Mouse (Mus musculus): Measurements from ENCODE around the gene Nhej1. TPM values are rescaled to one million over a fixed set of nuclear protein-coding genes. Genes with fewer than 3 reads are reported as not detected.

Gene Nhej1
- polyA plus RNA-seq, 1 experiment from 2014 or later: 12.7 TPM

DNA sequence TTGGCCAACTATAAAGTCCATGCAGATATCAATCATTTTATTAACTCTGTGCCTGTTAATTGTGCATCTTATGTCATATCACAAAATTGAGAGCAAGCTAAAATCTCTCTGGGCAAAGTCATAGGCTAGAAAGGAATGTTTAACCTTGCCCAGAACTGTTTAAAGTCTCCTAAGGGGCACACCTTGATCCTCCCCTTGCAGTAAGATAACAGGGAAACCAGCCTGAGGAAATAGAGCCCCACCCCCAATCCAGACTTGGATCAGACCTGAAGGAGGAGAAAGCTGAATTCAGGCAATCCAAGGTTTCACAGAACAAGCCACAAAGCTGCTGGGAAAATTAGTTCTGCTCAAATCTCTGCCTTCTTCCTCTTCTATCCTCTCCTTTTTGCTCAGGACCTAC, 114.2 kb downstream of the Nhej1 start:
- H3K4me3 ChIP-seq: no peak overlapping the region
- no peak overlapping the region for H3K4me2 ChIP-seq (replicated peaks)
- no peak for ATAC-seq (ENCODE audit: low FRiP score, low read depth)
- H3K36me3 ChIP-seq: no peaks in the 10 kb centered on the region
- H3K9ac ChIP-seq: no peak overlapping the region
- H3K4me1 ChIP-seq: peaks cover 24% of the 10 kb centered on the region
- H3K27me3 ChIP-seq: 0 out of 2 replicates have a peak, but pooled peaks cover 4% of the 10 kb centered on the region
- no peak overlapping the region for H3K27ac ChIP-seq
- H3K9me3 ChIP-seq: no peaks in the 10 kb centered on the region

DNA sequence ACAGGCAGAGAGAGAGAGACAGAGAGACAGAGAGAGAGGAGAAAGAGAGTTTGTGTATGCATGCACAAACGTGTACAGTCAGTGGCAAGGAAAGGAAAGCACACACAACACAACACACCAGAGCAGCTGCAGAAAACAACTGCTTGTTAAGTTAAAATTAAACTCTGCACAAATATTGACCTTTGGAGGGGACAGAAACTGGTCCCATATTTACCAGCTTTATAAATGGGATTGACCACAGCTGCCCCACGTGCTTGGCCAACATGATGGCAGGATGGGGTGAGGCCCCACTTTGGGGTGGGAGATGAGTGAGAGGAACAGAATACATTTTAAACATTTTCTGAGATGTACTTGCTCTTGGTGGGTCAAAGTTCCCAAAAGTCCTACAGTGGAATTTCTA, 114.8 kb downstream of the Nhej1 start:
- Histone ChIP-seq H3K27ac (no peak overlapping the region), H3K4me3 (no peak overlapping the region), H3K36me3 (no peaks in the 10 kb centered on the region), H3K9me3 (no peaks in the 10 kb centered on the region), H3K4me1 (peaks cover 17% of the 10 kb centered on the region), H3K9ac (no peak overlapping the region), H3K27me3 (0 out of 2 replicates have a peak, but pooled peaks cover 4% of the 10 kb centered on the region), H3K4me2 (replicated peaks) (no peak overlapping the region)
- no peak for ATAC-seq (ENCODE audit: low FRiP score, low read depth)
- WGBS: 64% methylated on average over 2 of the region's 2 CpGs

DNA sequence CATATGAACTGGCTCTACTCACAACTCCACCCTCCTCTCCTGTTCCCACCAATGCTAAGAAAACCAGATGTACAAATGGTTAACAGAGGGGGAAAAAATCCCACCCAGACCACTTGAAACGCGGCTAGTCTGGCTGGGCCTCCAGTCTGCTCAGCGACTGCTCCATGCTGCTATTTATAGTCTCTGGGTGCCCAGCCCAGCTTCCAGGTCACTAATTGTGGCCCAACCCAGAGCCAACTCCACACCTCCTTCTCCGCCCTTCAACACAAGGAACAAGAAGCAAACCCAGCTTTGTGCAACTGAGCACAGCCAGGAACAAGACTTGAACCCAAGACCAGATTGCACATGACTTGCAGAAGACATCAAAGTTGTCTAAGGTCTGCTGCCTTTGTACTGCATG, 119.0 kb downstream of the Nhej1 start:
- no peak for ATAC-seq (ENCODE audit: low FRiP score, low read depth)
- WGBS: 23% methylated on average over 4 of the region's 4 CpGs
- Histone ChIP-seq H3K27me3 (no peaks in the 10 kb centered on the region), H3K9ac (no peak overlapping the region), H3K4me2 (replicated peaks) (no peak overlapping the region), H3K9me3 (no peaks in the 10 kb centered on the region), H3K4me3 (no peak overlapping the region), H3K36me3 (no peaks in the 10 kb centered on the region), H3K27ac (no peak overlapping the region), H3K4me1 (no peaks in the 10 kb centered on the region)

- ATAC-seq (ENCODE audit: low FRiP score, low read depth): no peak
- no peaks in the 10 kb centered on the region for H3K4me1 ChIP-seq
- no peak overlapping the region for H3K4me3 ChIP-seq
- H3K9me3 ChIP-seq: no peaks in the 10 kb centered on the region
- 69% methylated on average over 6 of the region's 6 CpGs for WGBS
- no peaks in the 10 kb centered on the region for H3K27me3 ChIP-seq
- no peak overlapping the region for H3K9ac ChIP-seq
- H3K27ac ChIP-seq: no peak overlapping the region
- no peaks in the 10 kb centered on the region for H3K36me3 ChIP-seq
- no peak overlapping the region for H3K4me2 ChIP-seq (replicated peaks)
Observed at GRCm38 (mm10) chr1:75001183-75001582, 123.8 kb downstream of the Nhej1 start.

DNA sequence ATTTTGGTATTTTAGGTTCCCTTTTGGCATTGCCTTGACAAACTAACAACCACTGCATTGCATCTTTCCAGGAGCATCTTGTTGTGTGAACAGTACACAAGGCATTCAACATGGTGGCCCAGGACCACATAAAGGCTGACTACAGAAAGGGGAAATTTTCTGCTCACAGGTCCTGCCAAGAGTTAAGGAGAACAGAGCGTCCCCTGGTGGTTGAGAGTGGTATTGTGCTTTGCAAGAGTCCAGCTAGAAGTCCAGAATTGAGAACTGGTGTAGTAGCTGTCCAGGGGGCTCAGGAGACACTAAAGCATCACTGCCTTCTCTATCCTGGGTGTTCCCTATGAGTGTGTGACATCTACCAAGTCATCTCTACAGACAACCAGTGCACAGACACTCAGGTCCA, 124.5 kb downstream of the Nhej1 start:
- 0% methylated on average over 1 of the region's 1 CpGs for WGBS
- H3K4me3 ChIP-seq: no peak overlapping the region
- no peaks in the 10 kb centered on the region for H3K4me1 ChIP-seq
- no peak for ATAC-seq (ENCODE audit: low FRiP score, low read depth)
- no peak overlapping the region for H3K27ac ChIP-seq
- H3K4me2 ChIP-seq (replicated peaks): no peak overlapping the region
- H3K27me3 ChIP-seq: no peaks in the 10 kb centered on the region
- no peaks in the 10 kb centered on the region for H3K36me3 ChIP-seq
- no peak overlapping the region for H3K9ac ChIP-seq
- H3K9me3 ChIP-seq: no peaks in the 10 kb centered on the region

DNA sequence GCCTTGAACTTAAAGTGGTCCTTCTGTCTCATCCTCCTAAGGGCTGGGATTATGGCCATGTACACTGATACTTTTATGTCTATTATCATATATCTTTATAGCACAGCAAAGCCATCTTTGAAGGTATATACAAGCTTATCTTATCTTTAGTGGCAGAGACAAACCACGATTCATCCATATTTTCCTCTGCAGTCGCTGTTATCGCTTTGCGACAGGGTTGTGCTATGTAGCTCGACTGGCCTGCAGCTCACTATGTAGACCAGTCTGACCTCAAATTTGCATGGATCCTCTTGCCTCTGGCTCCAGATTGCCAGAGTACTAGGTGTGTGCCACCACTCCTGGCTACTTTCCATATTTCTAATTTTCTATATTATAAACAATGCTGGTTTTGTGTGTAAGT, 125.8 kb downstream of the Nhej1 start:
- Histone ChIP-seq H3K36me3 (no peaks in the 10 kb centered on the region), H3K4me3 (no peak overlapping the region), H3K27me3 (no peaks in the 10 kb centered on the region), H3K9ac (no peak overlapping the region), H3K27ac (no peak overlapping the region), H3K4me2 (replicated peaks) (no peak overlapping the region), H3K4me1 (no peaks in the 10 kb centered on the region), H3K9me3 (no peaks in the 10 kb centered on the region)
- ATAC-seq (ENCODE audit: low FRiP score, low read depth): no peak
- WGBS: 85% methylated on average over 5 of the region's 5 CpGs

DNA sequence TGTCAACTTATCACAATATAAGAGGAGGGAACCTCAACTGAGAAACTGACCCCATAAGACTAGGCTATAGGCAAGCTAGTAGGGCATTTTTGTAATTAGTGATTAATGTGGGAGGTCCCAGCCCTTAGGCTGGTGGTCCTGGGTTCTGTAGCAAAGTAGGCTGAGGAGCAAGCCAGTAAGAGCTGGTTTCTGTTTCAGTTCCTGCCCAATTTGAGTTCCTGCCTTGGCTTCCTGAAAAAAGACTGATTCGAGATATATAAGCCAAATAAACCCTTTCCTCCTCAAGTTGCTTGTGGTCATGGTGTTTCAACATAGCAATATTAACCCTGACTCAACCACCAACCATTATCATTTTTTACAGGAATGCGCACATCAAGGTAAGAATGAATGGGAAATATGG, 127.8 kb downstream of the Nhej1 start:
- ATAC-seq (ENCODE audit: low FRiP score, low read depth): no peak
- H3K27ac ChIP-seq: no peak overlapping the region
- no peak overlapping the region for H3K4me2 ChIP-seq (replicated peaks)
- no peaks in the 10 kb centered on the region for H3K4me1 ChIP-seq
- no peaks in the 10 kb centered on the region for H3K36me3 ChIP-seq
- no peak overlapping the region for H3K4me3 ChIP-seq
- no peaks in the 10 kb centered on the region for H3K9me3 ChIP-seq
- no peaks in the 10 kb centered on the region for H3K27me3 ChIP-seq
- H3K9ac ChIP-seq: no peak overlapping the region
- WGBS: 84% methylated on average over 2 of the region's 2 CpGs

DNA sequence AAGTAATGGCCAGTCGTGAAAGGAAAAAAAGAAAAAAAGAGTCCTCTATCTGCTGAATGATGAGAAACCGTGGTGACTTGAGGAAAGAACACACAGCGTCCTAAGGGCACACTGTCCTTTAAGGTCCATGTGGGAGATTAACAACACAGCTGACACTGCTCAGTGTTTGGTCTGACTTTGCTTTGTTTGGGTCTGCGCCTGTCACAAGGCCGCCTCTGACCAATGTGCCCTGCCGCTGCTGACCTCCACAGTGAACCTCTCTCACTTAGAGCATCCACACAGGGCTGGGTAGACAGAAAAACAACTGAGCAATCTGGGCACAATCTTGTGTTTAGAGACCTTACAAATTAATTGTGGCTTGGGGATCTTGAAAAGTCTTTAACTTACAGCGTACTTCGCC, 148.0 kb downstream of the Nhej1 start:
- Histone ChIP-seq H3K9ac (no peak overlapping the region), H3K4me1 (peaks cover 10% of the 10 kb centered on the region; the same call in 1 of the 2 replicates), H3K27me3 (no peaks in the 10 kb centered on the region), H3K27ac (no peak overlapping the region), H3K4me3 (no peak overlapping the region), H3K9me3 (no peaks in the 10 kb centered on the region), H3K36me3 (no peaks in the 10 kb centered on the region), H3K4me2 (replicated peaks) (no peak overlapping the region)
- ATAC-seq (ENCODE audit: low FRiP score, low read depth): no peak
- WGBS: 78% methylated on average over 8 of the region's 8 CpGs

- H3K36me3 ChIP-seq: no peaks in the 10 kb centered on the region
- no peak for ATAC-seq (ENCODE audit: low FRiP score, low read depth)
- WGBS: 89% methylated on average over 1 of the region's 1 CpGs
Observed at GRCm38 (mm10) chr1:74975936-74976335, 149.1 kb downstream of the Nhej1 start.

DNA sequence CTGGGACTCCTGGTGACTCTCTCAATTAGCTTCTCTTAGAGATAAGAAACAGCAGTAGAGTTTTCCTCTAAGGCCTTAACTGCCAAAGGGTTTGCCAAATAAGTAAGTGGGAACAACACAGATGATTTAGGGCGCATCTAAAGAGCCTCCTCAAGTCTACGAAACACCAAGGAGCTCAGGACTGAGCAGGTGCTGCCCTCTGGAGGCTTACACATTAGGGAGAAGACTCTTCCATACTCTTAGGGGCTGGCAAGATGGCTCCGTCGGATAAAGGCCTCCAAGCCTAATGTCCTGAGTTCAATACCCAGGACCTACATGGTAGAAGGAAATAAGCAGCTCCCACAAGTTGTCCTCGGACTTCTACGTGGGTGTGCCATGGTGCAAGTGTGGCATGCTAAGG, 151.4 kb downstream of the Nhej1 start:
- Histone ChIP-seq H3K36me3 (no peaks in the 10 kb centered on the region), H3K9me3 (no peaks in the 10 kb centered on the region), H3K27ac (no peak overlapping the region), H3K4me3 (no peak overlapping the region), H3K9ac (no peak overlapping the region), H3K4me1 (peaks cover 7% of the 10 kb centered on the region; the same call in 1 of the 2 replicates), H3K4me2 (replicated peaks) (no peak overlapping the region), H3K27me3 (no peaks in the 10 kb centered on the region)
- no peak for ATAC-seq (ENCODE audit: low FRiP score, low read depth)
- 78% methylated on average over 6 of the region's 6 CpGs for WGBS

More at GRCm38 (mm10) chr1:74975936-74976335, 149.1 kb downstream of the Nhej1 start:
- no peaks in the 10 kb centered on the region for H3K27me3 ChIP-seq
- no peak overlapping the region for H3K4me3 ChIP-seq
- no peak overlapping the region for H3K27ac ChIP-seq
- no peak overlapping the region for H3K4me2 ChIP-seq (replicated peaks)
- no peaks in the 10 kb centered on the region for H3K9me3 ChIP-seq
- no peak overlapping the region for H3K9ac ChIP-seq
- H3K4me1 ChIP-seq: peaks cover 10% of the 10 kb centered on the region; the same call in 1 of the 2 replicates

- H3K9ac ChIP-seq: no peak overlapping the region
- H3K4me2 ChIP-seq (replicated peaks): no peak overlapping the region
- no peaks in the 10 kb centered on the region for H3K27me3 ChIP-seq
- H3K4me1 ChIP-seq: no peaks in the 10 kb centered on the region
- H3K4me3 ChIP-seq: no peak overlapping the region
- no peak for ATAC-seq (ENCODE audit: low FRiP score, low read depth)
- H3K36me3 ChIP-seq: no peaks in the 10 kb centered on the region
- H3K27ac ChIP-seq: no peak overlapping the region
- 49% methylated on average over 4 of the region's 4 CpGs for WGBS
- H3K9me3 ChIP-seq: no peaks in the 10 kb centered on the region
Observed at GRCm38 (mm10) chr1:74971353-74972050, 153.5 kb downstream of the Nhej1 start.

DNA sequence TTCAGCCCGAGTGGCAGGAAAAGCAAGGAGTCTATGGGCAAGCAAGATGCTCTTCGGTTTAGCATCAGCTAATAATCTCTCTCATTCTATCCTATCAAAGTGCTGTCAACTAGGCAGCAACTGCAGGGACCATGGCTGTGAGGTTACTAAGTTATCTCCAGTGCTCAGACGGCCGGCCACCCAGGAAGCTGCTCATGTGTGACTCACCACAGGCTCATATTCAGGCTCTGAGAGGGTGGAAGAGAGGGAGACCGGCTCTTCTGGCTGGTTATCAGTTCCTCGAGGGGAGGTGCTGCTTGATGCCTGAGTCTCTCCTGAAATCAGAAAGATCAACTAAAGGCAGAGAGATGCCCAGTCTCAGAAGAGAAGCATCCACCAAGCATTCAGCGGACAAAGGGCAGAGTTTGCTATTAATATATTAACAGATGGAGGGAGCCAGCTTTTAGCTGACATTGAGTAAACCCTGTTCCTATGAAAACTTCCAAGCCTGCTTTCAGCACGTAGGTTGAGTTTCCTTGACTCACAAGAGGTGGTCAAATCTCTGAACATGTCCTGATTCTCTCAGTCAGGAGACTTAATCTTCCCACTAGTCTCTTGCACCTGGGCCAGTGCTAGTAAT, 156.9 kb downstream of the Nhej1 start:
- H3K4me3 ChIP-seq: no peak overlapping the region
- no peaks in the 10 kb centered on the region for H3K9me3 ChIP-seq
- H3K4me2 ChIP-seq (replicated peaks): no peak overlapping the region
- 63% methylated on average over 8 of the region's 8 CpGs for WGBS
- no peak for ATAC-seq (ENCODE audit: low FRiP score, low read depth)
- H3K4me1 ChIP-seq: peaks cover 15% of the 10 kb centered on the region
- H3K27ac ChIP-seq: no peak overlapping the region
- no peak overlapping the region for H3K9ac ChIP-seq
- H3K36me3 ChIP-seq: no peaks in the 10 kb centered on the region
- 0 out of 2 replicates have a peak, but pooled peaks cover 5% of the 10 kb centered on the region for H3K27me3 ChIP-seq
